Mouse (Mus musculus) neural tube, embryonic 14.5 days (tissue): Measurements from ENCODE around the gene Baz1a. TPM values are rescaled to one million over a fixed set of nuclear protein-coding genes. Genes with fewer than 3 reads are reported as not detected.

Experiments
- ATAC-seq: fragments of 200-750 bp; cut with Nextera tagmentation; 2 replicates; pipeline ENCODE4 v1.8.0; 2017; ENCODE audit warnings: low read depth, mild to moderate bottlenecking, moderate TSS enrichment, moderate library complexity
- H3K27ac ChIP-seq: fragments of 300-500 bp; sonication (generic); 2 replicates; pipeline ENCODE4 v1.5.1; 2014; ENCODE audit warnings: low read depth, mild to moderate bottlenecking, control low read depth, low read length, moderate library complexity, mixed read lengths
- H3K27me3 ChIP-seq: fragments of 300-500 bp; sonication (generic); 2 replicates; pipeline ENCODE4 v1.6.1; 2014; ENCODE audit warnings: low read length; ENCODE audit not compliant: control insufficient read depth, insufficient read depth
- H3K36me3 ChIP-seq: fragments of 300-500 bp; sonication (generic); 2 replicates; pipeline ENCODE4 v1.6.1; 2014; ENCODE audit warnings: low read length, mixed read lengths; ENCODE audit not compliant: control insufficient read depth, insufficient read depth
- H3K4me1 ChIP-seq: fragments of 300-500 bp; sonication (generic); 2 replicates; pipeline ENCODE4 v1.6.1; 2014; ENCODE audit warnings: low read length; ENCODE audit not compliant: control insufficient read depth, insufficient read depth
- H3K4me2 ChIP-seq: fragments of 300-500 bp; sonication (generic); 2 replicates; pipeline ENCODE4 v1.6.1; 2014; ENCODE audit warnings: mild to moderate bottlenecking, low read depth, low read length, control low read depth
- H3K4me3 ChIP-seq: fragments of 300-500 bp; sonication (generic); 2 replicates; pipeline ENCODE4 v1.5.1; 2014; ENCODE audit warnings: low read depth, low read length, control low read depth, mixed read lengths
- H3K9ac ChIP-seq: fragments of 300-500 bp; sonication (generic); replicated peaks from 2 replicates; pipeline ENCODE4 v1.6.1; 2014; ENCODE audit warnings: low read depth, mild to moderate bottlenecking, control low read depth, low read length, mixed read lengths
- H3K9me3 ChIP-seq: fragments of 300-500 bp; sonication (generic); 2 replicates; pipeline ENCODE4 v1.6.1; 2016; ENCODE audit warnings: low read length; ENCODE audit not compliant: control insufficient read depth
- WGBS: fragments of 180-500 bp; shearing (Covaris S2); extraction: QIAGEN DNeasy Blood & Tissue Kit; methylation state at CpG from one replicate; pipeline ENCODE4 v1.1.7; 2014; 5-methylcytosine and 5-hydroxymethylcytosine counted together
- polyA plus RNA-seq: library from polyadenylated mRNA; unstranded; fragments of >200 nt; fragmentation: Nextera tagmentation; extraction: Ambion mirVana; gene quantifications from 2 replicates; pipeline ENCODE4 v1.2.1, GENCODE M21; 2014

Gene Baz1a
- polyA plus RNA-seq, 1 experiment from 2014 or later: 3.3 TPM

GRCm38 (mm10) chr12:54998411-54998810 lies 15.7 kb downstream of the Baz1a start:
- no peak overlapping the region for H3K9ac ChIP-seq
- ATAC-seq: no peak
- no peak overlapping the region for H3K27ac ChIP-seq
- H3K4me2 ChIP-seq: no peak overlapping the region
- WGBS: 74% methylated on average over 5 of the region's 5 CpGs
- H3K27me3 ChIP-seq: no peaks in the 10 kb centered on the region
- no peaks in the 10 kb centered on the region for H3K4me1 ChIP-seq
- H3K9me3 ChIP-seq: no peaks in the 10 kb centered on the region
- H3K4me3 ChIP-seq: no peak overlapping the region
- H3K36me3 ChIP-seq: no peaks in the 10 kb centered on the region

GRCm38 (mm10) chr12:54996979-54997474 lies 17.1 kb downstream of the Baz1a start:
- WGBS: 89% methylated on average over 6 of the region's 6 CpGs

GRCm38 (mm10) chr12:54995965-54996364 lies 18.2 kb downstream of the Baz1a start:
- Histone ChIP-seq H3K27ac (no peak overlapping the region), H3K9ac (no peak overlapping the region), H3K4me3 (no peak overlapping the region), H3K4me2 (no peak overlapping the region), H3K9me3 (no peaks in the 10 kb centered on the region), H3K36me3 (no peaks in the 10 kb centered on the region), H3K4me1 (no peaks in the 10 kb centered on the region), H3K27me3 (no peaks in the 10 kb centered on the region)
- ATAC-seq: no peak
- 75% methylated on average over 3 of the region's 3 CpGs for WGBS

More at GRCm38 (mm10) chr12:54996979-54997474, 17.1 kb downstream of the Baz1a start:
- no peak for ATAC-seq
- Histone ChIP-seq H3K27ac (no peak overlapping the region), H3K9ac (no peak overlapping the region), H3K9me3 (no peaks in the 10 kb centered on the region), H3K4me1 (no peaks in the 10 kb centered on the region), H3K36me3 (no peaks in the 10 kb centered on the region), H3K4me2 (no peak overlapping the region), H3K4me3 (no peak overlapping the region), H3K27me3 (no peaks in the 10 kb centered on the region)

GRCm38 (mm10) chr12:54994418-54994817 lies 19.7 kb downstream of the Baz1a start:
- Histone ChIP-seq H3K9ac (no peak overlapping the region), H3K4me1 (no peaks in the 10 kb centered on the region), H3K9me3 (no peaks in the 10 kb centered on the region), H3K36me3 (no peaks in the 10 kb centered on the region), H3K4me3 (no peak overlapping the region), H3K27me3 (no peaks in the 10 kb centered on the region), H3K4me2 (no peak overlapping the region), H3K27ac (no peak overlapping the region)
- WGBS: 90% methylated on average over 4 of the region's 4 CpGs
- no peak for ATAC-seq

GRCm38 (mm10) chr12:54994068-54994386 lies 20.1 kb downstream of the Baz1a start:
- no peak overlapping the region for H3K9ac ChIP-seq
- ATAC-seq: no peak
- H3K4me3 ChIP-seq: no peak overlapping the region
- WGBS: 80% methylated on average over 6 of the region's 6 CpGs
- no peaks in the 10 kb centered on the region for H3K27me3 ChIP-seq
- no peaks in the 10 kb centered on the region for H3K4me1 ChIP-seq
- no peaks in the 10 kb centered on the region for H3K36me3 ChIP-seq
- H3K4me2 ChIP-seq: no peak overlapping the region
- no peaks in the 10 kb centered on the region for H3K9me3 ChIP-seq
- H3K27ac ChIP-seq: no peak overlapping the region

GRCm38 (mm10) chr12:54993246-54994067 lies 20.7 kb downstream of the Baz1a start:
- ATAC-seq: no peak
- Histone ChIP-seq H3K9ac (no peak overlapping the region), H3K27me3 (no peaks in the 10 kb centered on the region)

GRCm38 (mm10) chr12:54992814-54993213 lies 21.3 kb downstream of the Baz1a start:
- H3K4me2 ChIP-seq: no peak overlapping the region
- no peaks in the 10 kb centered on the region for H3K27me3 ChIP-seq
- H3K9ac ChIP-seq: no peak overlapping the region
- no peaks in the 10 kb centered on the region for H3K36me3 ChIP-seq
- H3K4me1 ChIP-seq: no peaks in the 10 kb centered on the region
- no peak overlapping the region for H3K27ac ChIP-seq
- H3K9me3 ChIP-seq: no peaks in the 10 kb centered on the region
- ATAC-seq: no peak
- WGBS: 64% methylated on average over 3 of the region's 3 CpGs
- no peak overlapping the region for H3K4me3 ChIP-seq

More at GRCm38 (mm10) chr12:54993246-54994067, 20.7 kb downstream of the Baz1a start:
- no peak overlapping the region for H3K4me3 ChIP-seq
- no peaks in the 10 kb centered on the region for H3K36me3 ChIP-seq
- no peak overlapping the region for H3K4me2 ChIP-seq
- no peak overlapping the region for H3K27ac ChIP-seq
- H3K4me1 ChIP-seq: no peaks in the 10 kb centered on the region
- no peaks in the 10 kb centered on the region for H3K9me3 ChIP-seq
- WGBS: 66% methylated on average over 16 of the region's 16 CpGs

GRCm38 (mm10) chr12:54988323-54988850 lies 25.8 kb downstream of the Baz1a start:
- Histone ChIP-seq H3K9ac (no peak overlapping the region), H3K36me3 (no peaks in the 10 kb centered on the region), H3K27ac (no peak overlapping the region), H3K4me2 (no peak overlapping the region), H3K9me3 (no peaks in the 10 kb centered on the region), H3K27me3 (no peaks in the 10 kb centered on the region; the same call in 1 of the 2 replicates), H3K4me3 (no peak overlapping the region), H3K4me1 (0 out of 2 replicates have a peak, but pooled peaks cover 3% of the 10 kb centered on the region)
- 85% methylated on average over 4 of the region's 4 CpGs for WGBS
- no peak for ATAC-seq

GRCm38 (mm10) chr12:54987156-54987555 lies 27.0 kb downstream of the Baz1a start:
- no peak overlapping the region for H3K4me2 ChIP-seq
- 86% methylated on average over 2 of the region's 2 CpGs for WGBS
- 0 out of 2 replicates have a peak, but pooled peaks cover 3% of the 10 kb centered on the region for H3K4me1 ChIP-seq
- no peak overlapping the region for H3K4me3 ChIP-seq
- H3K9me3 ChIP-seq: no peaks in the 10 kb centered on the region
- no peak for ATAC-seq
- no peaks in the 10 kb centered on the region for H3K36me3 ChIP-seq
- no peak overlapping the region for H3K27ac ChIP-seq
- H3K27me3 ChIP-seq: no peaks in the 10 kb centered on the region; the same call in 1 of the 2 replicates
- H3K9ac ChIP-seq: no peak overlapping the region
